Mouse (Mus musculus) ES-Bruce4 (cell line): Measurements from ENCODE around the gene Zfp618. TPM values are rescaled to one million over a fixed set of nuclear protein-coding genes. Genes with fewer than 3 reads are reported as not detected.

Experiments
- H3K27ac ChIP-seq: 2 replicates; pipeline ENCODE4 v1.5.1; 2012; ENCODE audit warnings: low read length, inconsistent platforms; ENCODE audit not compliant: insufficient read depth
- H3K27me3 ChIP-seq: 2 replicates; pipeline ENCODE4 v1.6.1; 2012; ENCODE audit warnings: mild to moderate bottlenecking, low read length, inconsistent platforms; ENCODE audit not compliant: control insufficient read depth, poor library complexity, insufficient read depth, severe bottlenecking
- H3K36me3 ChIP-seq: 2 replicates; pipeline ENCODE4 v1.6.1; 2012; ENCODE audit warnings: inconsistent platforms, mild to moderate bottlenecking, low read length, moderate library complexity; ENCODE audit not compliant: control insufficient read depth, poor library complexity, insufficient read depth, severe bottlenecking
- H3K4me1 ChIP-seq: one replicate; pipeline ENCODE4 v1.8.1; 2011; ENCODE audit warnings: low read length; ENCODE audit not compliant: control insufficient read depth, insufficient read depth
- H3K4me3 ChIP-seq: 2 replicates; pipeline ENCODE4 v1.5.1; 2011; ENCODE audit warnings: low read depth, mild to moderate bottlenecking, low read length
- H3K9ac ChIP-seq: 2 replicates; pipeline ENCODE4 v1.6.1; 2012; ENCODE audit warnings: low read depth, mild to moderate bottlenecking, inconsistent platforms; ENCODE audit not compliant: poor library complexity, severe bottlenecking
- H3K9me3 ChIP-seq: replicated peaks from 2 replicates; pipeline ENCODE4 v1.6.1; 2012; ENCODE audit warnings: mild to moderate bottlenecking, low read length, inconsistent platforms; ENCODE audit not compliant: control insufficient read depth, poor library complexity, insufficient read depth, severe bottlenecking
- CTCF ChIP-seq: IDR thresholded peaks from one replicate; pipeline ENCODE4 v1.8.1; 2011; ENCODE audit warnings: low read depth, low read length
- EP300 ChIP-seq: IDR thresholded peaks from 2 replicates; pipeline ENCODE4 v1.6.1; 2011; ENCODE audit warnings: low read depth, low read length; ENCODE audit not compliant: insufficient read depth
- POLR2A ChIP-seq: IDR thresholded peaks from one replicate; pipeline ENCODE4 v1.8.1; 2011; ENCODE audit warnings: low read length; ENCODE audit not compliant: insufficient read depth
- polyA plus RNA-seq: library from polyadenylated mRNA; stranded (reverse); fragments of >200 nt; gene quantifications from 2 replicates; pipeline ENCODE4 v1.2.4, GENCODE M21; 2011; ENCODE audit warnings: low read depth; ENCODE audit not compliant: missing spikeins, insufficient read depth, insufficient read length

Zfp618 gene
- polyA plus RNA-seq, 1 experiment, result 2.8 TPM

DNA sequence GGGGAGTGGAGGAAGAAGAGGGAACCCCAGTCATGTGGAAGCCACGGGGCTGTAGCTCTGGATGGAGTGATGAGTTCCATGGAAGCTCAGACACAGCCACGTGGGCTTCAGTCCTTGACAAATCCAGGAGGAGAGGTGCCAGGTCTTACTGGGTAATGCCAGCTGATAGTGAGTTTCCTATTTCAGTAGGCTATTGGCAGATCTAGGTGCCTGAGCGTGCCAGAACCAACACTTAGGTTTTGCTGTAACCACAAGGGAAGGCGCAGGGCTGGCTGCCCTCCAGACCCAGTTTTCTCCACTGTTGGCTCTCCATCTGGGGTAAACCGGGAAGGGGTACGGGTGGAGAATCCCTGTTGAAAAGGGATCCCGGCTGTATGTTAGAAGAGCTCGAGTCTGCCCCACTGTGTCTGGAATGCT is 119.1 kb downstream of the Zfp618 start:
- Histone ChIP-seq H3K4me3 (no peak overlapping the region), H3K9ac (no peak overlapping the region), H3K4me1 (no peaks in the 10 kb centered on the region), H3K27ac (no peak overlapping the region), H3K9me3 (no peaks in the 10 kb centered on the region), H3K36me3 (no peaks in the 10 kb centered on the region), H3K27me3 (no peaks in the 10 kb centered on the region)
- TF ChIP-seq CTCF, result no peak
- no peak for TF ChIP-seq POLR2A
- TF ChIP-seq EP300, result no peak

DNA sequence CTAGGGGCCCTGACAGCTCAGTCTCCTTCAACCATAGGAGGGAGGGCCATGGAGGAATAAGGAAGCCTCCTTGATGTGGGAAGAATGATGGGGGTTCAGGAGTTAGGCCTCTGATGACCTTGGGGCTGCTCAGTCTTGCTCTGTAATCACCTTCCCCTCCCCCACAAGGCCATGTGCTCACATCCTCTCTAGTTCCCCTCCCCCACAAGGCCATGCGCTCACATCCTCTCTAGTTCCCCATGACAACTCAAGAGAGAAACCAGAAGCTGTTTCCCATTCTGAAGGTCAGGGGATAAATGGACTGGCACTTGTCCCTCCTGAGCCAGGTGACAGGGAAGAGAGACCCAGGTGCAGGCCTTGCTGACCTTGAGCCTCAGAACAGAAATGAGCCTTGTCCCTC is 124.1 kb downstream of the Zfp618 start:
- H3K9ac ChIP-seq, result no peak overlapping the region
- H3K4me3 ChIP-seq, result no peak overlapping the region
- TF ChIP-seq EP300 (no peak), CTCF (no peak), POLR2A (no peak)
- H3K36me3 ChIP-seq, result no peaks in the 10 kb centered on the region
- no peak overlapping the region for H3K27ac ChIP-seq
- no peaks in the 10 kb centered on the region for H3K27me3 ChIP-seq
- H3K9me3 ChIP-seq, result no peaks in the 10 kb centered on the region
- H3K4me1 ChIP-seq, result no peaks in the 10 kb centered on the region

DNA sequence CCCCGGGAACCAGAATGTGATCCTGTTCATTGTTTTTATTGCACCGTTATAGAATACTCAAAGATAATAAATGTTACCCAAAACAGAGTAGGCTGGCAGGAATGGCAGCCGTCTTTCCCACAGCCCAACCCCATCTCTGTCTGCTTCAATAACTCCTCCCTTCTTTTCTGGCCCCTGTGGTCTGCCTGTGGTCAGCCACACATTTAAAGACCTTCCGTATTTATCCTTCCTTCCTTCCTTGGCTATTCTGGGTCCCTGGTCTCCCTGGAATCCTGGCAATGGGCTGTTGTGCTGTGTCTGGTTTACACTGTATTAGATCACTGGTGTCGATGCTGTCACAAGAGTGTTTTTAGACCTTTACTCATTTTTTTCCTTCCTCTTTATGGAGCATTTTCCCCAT is 125.8 kb downstream of the Zfp618 start:
- no peaks in the 10 kb centered on the region for H3K9me3 ChIP-seq
- TF ChIP-seq EP300 (no peak), POLR2A (no peak), CTCF (no peak)
- no peaks in the 10 kb centered on the region for H3K27me3 ChIP-seq
- H3K27ac ChIP-seq, result no peak overlapping the region
- no peaks in the 10 kb centered on the region for H3K36me3 ChIP-seq
- no peaks in the 10 kb centered on the region for H3K4me1 ChIP-seq
- no peak overlapping the region for H3K9ac ChIP-seq
- H3K4me3 ChIP-seq, result no peak overlapping the region

DNA sequence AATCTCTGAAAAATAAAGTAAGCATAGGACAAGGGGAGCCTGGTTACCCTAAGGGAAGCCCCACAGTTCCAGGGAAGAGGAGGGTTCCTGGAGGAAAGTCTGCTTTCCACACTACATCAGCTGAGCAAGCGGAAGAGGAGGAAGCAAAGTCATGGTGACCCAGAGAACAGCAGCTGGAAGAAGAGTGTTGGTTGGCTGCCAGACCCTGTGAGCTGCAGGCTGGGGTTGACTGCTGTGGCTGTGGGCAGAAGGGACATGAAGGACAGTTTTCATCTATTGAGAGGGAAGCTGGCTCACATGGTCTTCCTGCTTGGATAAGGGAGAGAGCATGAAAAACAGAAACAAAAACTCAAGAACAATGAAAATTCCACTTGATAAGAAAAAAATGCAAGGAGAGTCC is 132.2 kb downstream of the Zfp618 start:
- Histone ChIP-seq H3K36me3 (no peaks in the 10 kb centered on the region), H3K27me3 (no peaks in the 10 kb centered on the region)

DNA sequence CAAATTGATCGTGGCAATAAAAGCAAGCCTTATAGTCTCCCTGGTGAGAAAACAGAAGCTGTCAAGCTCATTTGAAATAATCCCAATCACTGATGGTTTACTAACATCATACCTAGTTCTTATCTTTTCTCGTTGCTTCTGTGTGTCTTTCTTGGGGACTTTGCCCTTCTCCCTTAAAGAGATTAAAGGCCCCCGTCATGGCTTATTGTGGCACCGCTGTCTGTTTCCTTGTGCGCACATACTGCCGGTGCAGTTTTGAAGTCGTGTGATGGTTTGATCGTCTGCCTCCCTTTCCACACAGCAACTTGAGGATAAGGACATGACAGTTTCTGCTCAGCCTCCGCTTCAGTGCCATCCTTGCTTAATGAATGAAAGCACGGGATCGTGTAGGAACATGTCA is 135.1 kb downstream of the Zfp618 start:
- Histone ChIP-seq H3K9me3 (no peaks in the 10 kb centered on the region), H3K9ac (no peak overlapping the region), H3K36me3 (no peaks in the 10 kb centered on the region), H3K27me3 (no peaks in the 10 kb centered on the region), H3K4me1 (no peaks in the 10 kb centered on the region), H3K27ac (no peak overlapping the region), H3K4me3 (no peak overlapping the region)
- TF ChIP-seq POLR2A (no peak), EP300 (no peak), CTCF (no peak)

More for the DNA sequence above, 132.2 kb downstream of the Zfp618 start:
- Histone ChIP-seq H3K4me1 (no peaks in the 10 kb centered on the region), H3K27ac (no peak overlapping the region), H3K9ac (no peak overlapping the region), H3K4me3 (no peak overlapping the region), H3K9me3 (no peaks in the 10 kb centered on the region)
- no peak for TF ChIP-seq EP300
- no peak for TF ChIP-seq CTCF
- no peak for TF ChIP-seq POLR2A

DNA sequence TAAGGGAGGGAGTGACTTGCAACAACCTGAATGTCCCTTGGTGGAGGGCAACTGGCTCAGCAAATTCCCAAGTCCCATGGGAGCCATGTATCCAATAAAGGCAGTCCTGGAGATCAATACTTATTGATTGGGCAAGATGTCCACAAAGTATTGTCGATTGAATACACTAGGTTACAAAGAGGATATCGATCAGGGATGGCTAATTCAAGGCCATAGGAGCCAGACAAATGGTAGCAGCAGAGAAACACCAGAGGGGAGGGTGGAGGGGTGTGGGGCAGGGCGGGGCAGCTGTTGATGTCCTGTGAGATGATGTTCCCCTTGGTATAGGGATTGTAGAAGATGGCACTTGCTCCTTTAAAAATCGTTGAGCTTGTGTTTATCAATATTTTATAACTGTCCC is 136.7 kb downstream of the Zfp618 start:
- Histone ChIP-seq H3K27ac (no peak overlapping the region), H3K27me3 (no peaks in the 10 kb centered on the region), H3K36me3 (no peaks in the 10 kb centered on the region), H3K4me3 (no peak overlapping the region), H3K4me1 (no peaks in the 10 kb centered on the region), H3K9me3 (no peaks in the 10 kb centered on the region), H3K9ac (no peak overlapping the region)
- TF ChIP-seq POLR2A (no peak), EP300 (no peak), CTCF (no peak)
